Mouse (Mus musculus) thymus, postnatal 10 days (tissue): ENCODE results near the gene Rad54l2.

Experiments
- DNase-seq, 2 experiments: peaks; one replicate each; pipeline ENCODE4 v3.0.0; 2021; ENCODE audit warnings: low spot score in 2 of 2

Rad54l2 gene

GRCm38 (mm10) chr9:106754311-106754710, 34.7 kb downstream of the Rad54l2 start:
- DNase-seq: no peak

GRCm38 (mm10) chr9:106752135-106752534, 36.9 kb downstream of the Rad54l2 start:
- no peak for DNase-seq

- no peak for DNase-seq
These were observed 49.0 kb downstream of the Rad54l2 start for GRCm38 (mm10) chr9:106739962-106740361.

- no peak for DNase-seq
These were observed 49.9 kb downstream of the Rad54l2 start for GRCm38 (mm10) chr9:106739056-106739455.

GRCm38 (mm10) chr9:106738199-106738985, 50.6 kb downstream of the Rad54l2 start:
- DNase-seq: no peak

- DNase-seq: no peak
These were observed 55.3 kb downstream of the Rad54l2 start for GRCm38 (mm10) chr9:106733690-106734089.

- no peak for DNase-seq
These were observed 59.6 kb downstream of the Rad54l2 start for GRCm38 (mm10) chr9:106729416-106729815.

- DNase-seq: no peak
These were observed 62.1 kb downstream of the Rad54l2 start for GRCm38 (mm10) chr9:106726891-106727290.

- no peak for DNase-seq
These were observed 63.6 kb downstream of the Rad54l2 start for GRCm38 (mm10) chr9:106725435-106725834.

GRCm38 (mm10) chr9:106724864-106725263, 64.1 kb downstream of the Rad54l2 start:
- DNase-seq: no peak

- no peak for DNase-seq
These were observed 72.3 kb downstream of the Rad54l2 start for GRCm38 (mm10) chr9:106716729-106717128.

GRCm38 (mm10) chr9:106716232-106716631, 72.8 kb downstream of the Rad54l2 start:
- no peak for DNase-seq

GRCm38 (mm10) chr9:106712470-106712869, 76.5 kb downstream of the Rad54l2 start:
- DNase-seq: no peak

- no peak for DNase-seq
These were observed 96.0 kb downstream of the Rad54l2 start for GRCm38 (mm10) chr9:106692973-106693481.

- DNase-seq: no peak
These were observed 100.2 kb downstream of the Rad54l2 start for GRCm38 (mm10) chr9:106688834-106689233.

- DNase-seq: peak; percentile 47 to 76
These were observed 101.9 kb downstream of the Rad54l2 start for GRCm38 (mm10) chr9:106686983-106687650.

GRCm38 (mm10) chr9:106685249-106686101, 103.5 kb downstream of the Rad54l2 start, which contains the start of gene Tex264:
Tex264 (minus strand) TSS chr9:106685927.
- peak; percentile 74 to 75 for DNase-seq

GRCm38 (mm10) chr9:106684918-106685248, 104.1 kb downstream of the Rad54l2 start:
- DNase-seq: no peak

GRCm38 (mm10) chr9:106684093-106684872, 104.7 kb downstream of the Rad54l2 start:
- no peak for DNase-seq

- no peak for DNase-seq
These were observed 108.0 kb downstream of the Rad54l2 start for GRCm38 (mm10) chr9:106681026-106681425.

GRCm38 (mm10) chr9:106678242-106678641, 110.8 kb downstream of the Rad54l2 start:
- DNase-seq: no peak
